Mouse (Mus musculus) thymus, postnatal 10 days (tissue): Measurements from ENCODE around the gene Six6.

Source experiments
- DNase-seq, 2 experiments: peaks; one replicate each; pipeline ENCODE4 v3.0.0; 2021; ENCODE audit warnings: low spot score in 2 of 2

The Six6 gene

GRCm38 (mm10) chr12:72939616-72940015, at the start of gene Six6:
Gene Six6, plus strand, starts transcription at chr12:72939892.
- DNase-seq: peak in 1 of 2 experiments; percentile 4

DNA sequence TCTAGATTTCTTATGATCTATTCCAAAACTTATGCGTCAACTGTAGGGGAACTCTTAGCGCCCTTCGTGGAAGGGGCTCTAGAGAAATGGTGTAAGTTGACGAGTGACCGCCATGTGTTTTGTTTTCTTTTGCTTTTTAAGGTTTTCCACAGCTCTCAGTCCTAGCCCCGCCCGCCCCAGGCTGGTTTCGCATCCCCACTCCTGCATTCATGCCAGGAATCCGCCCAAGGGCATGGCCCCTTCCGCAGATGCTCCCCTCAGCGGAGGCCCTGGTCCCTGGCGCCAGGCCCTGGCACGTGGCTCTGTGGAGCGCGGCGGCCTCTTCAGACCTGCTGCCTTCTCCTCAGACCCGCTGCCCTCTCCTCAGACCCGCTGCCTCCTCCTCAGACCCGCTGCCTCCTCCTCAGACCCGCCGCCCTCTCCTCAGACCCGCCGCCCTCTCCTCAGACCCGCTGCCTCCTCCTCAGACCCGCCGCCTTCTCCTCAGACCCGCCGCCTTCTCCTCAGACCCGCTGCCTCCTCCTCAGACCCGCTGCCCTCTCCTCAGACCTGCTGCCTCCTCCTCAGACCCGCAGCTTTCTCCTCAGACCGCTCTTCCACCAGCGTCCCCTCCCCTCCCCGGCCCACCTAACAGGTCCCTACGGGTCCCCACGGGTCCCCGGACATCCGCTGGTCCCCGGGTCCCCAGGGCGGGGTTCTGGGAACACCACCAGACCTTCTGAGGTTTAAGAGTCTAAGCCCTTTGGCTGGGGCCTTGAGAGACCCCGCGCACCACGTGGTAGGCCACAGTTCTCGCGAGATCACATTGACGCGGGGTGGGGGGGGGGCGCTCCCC, 22.3 kb upstream of the Six6 start:
- DNase-seq: no peak

DNA sequence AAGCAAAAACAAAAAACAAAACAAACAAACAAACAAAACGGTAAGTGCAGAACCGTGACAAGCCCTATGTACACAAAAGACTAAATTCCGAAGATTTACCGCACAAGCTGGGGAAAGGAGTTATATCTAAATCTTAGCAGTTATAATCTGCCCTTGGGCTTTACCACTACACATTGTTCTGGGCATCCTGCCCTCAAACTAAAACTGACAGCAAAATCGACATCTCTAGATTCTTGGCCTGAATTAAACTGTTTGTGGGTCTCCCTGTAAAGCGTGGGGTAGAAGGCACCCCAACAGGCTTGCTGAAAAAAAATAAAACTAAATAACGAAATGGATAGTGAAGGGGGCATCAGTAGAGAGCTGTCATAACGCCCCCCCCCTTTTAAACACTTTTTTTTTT, 2.9 kb upstream of the Six6 start:
- no peak for DNase-seq

- no peak for DNase-seq
Measured at GRCm38 (mm10) chr12:72937537-72938120, 2.1 kb upstream of the Six6 start.

GRCm38 (mm10) chr12:72938176-72938575, 1.5 kb upstream of the Six6 start:
- DNase-seq: no peak

DNA sequence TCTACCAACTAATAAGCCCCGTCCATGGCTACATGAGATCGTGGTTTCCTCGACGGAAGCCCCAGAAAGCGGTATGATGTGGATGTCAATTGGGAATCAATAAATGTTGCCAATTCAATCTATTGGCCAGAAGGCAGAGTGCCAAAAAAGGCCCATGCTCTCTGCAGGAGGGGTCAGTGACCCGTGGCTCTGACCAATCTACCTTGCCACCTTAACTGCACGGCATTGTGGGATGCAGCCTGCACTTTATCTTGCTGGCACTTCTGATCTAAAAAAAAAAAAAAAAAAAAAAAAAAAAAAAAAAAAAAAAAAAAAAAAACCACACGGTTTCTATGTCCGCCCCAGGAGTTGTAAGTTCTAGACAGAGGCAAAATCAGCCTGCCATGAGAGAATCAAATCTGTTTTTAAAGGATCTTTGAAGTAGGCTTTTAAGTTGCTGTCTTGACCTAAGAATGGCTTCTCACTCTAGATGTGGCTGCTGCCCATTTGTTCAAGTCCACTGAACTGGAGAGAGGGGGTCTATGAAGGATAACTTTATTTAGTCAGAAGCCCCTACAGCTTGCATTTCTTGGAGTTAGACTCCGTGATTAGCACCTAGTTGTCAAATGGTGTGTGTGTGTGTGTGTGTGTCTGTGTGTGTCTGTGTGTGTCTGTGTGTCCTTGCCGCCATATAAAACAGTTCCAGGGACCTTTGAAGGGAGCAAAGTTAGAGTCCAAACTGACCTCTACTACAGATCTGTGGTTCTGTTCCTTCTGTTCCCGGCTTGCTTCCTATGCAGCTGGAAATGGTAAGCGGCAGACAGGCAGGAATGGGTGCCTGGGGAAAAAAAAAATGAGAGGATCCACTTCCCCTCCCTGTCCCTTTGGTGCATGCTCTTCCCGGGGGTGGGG, 847 bp upstream of the Six6 start:
- DNase-seq: no peak

- DNase-seq: no peak
Measured at GRCm38 (mm10) chr12:72940071-72940821, 554 bp downstream of the Six6 start, which contains the start of gene 4930447C04Rik. Gene 4930447C04Rik, minus strand, starts transcription at chr12:72940774.

DNA sequence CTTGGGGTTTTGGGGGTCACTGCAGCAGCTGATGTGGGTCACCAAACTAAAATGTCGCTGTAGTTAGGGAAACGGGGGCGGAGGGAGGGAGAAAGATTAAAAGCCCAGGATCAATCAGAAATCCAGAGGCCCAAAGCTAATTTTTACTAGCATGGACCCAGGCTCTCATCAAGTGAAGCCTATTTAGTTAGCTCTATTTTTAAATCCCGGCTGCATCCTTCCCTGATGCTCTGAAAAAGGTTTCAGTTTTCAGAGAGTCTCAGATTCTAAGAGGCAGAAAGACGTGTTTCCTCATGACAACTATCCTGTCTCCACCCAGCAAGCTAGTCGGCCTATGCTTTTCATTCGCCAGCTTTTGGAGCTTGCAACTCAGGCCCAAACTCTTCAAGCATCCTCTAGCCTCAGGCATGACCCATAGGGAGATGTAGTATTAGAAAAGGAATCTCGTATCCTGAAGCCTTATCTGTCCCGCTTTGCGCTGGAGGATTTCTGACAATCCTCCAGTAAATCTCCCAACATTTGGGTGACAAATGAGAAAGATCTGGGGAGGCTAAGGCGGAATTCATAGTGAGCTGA, 1.2 kb downstream of the Six6 start:
- DNase-seq: no peak

GRCm38 (mm10) chr12:72941398-72942051, 1.8 kb downstream of the Six6 start:
- no peak for DNase-seq

- no peak for DNase-seq
Measured at GRCm38 (mm10) chr12:72942171-72942570, 2.5 kb downstream of the Six6 start.

- no peak for DNase-seq
Measured at GRCm38 (mm10) chr12:72943574-72944110, 4.0 kb downstream of the Six6 start.

DNA sequence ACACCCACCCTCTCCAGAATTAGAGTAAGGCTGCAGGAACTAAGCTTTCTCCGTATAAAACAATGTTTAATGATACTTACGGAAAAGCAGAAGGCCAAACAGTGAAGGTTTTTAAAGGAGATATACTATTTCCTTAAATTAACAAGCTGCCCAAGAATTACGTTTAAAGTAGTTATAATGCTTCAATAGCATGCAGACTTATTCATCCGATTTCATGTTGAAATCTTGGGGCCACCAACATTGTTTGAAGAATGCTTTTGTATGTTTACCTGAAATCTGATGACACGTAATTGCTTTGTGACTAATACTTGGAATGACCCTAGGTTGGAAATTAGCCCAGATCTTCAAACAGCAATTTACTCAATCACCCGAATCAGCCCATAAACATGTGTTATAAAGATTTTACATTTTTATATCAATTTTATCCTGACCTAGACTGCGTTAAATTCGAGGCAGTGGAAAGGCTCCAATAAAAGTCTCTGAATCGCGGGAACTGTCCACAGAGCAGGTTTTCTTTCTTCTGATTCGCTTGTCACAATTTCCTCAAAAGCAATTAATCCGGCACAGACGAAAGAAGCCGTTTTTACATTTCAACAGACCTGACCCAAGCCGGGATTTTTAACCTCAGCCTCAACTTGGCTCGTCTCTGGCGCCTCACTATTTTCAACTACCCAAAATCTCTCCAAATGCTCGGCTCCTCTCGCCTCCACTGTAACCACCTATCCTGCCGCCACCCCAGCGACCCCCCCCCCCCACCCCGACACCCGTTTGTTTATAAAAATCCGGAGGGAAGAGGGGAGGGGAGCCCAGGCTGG, 4.9 kb downstream of the Six6 start:
- no peak for DNase-seq

DNA sequence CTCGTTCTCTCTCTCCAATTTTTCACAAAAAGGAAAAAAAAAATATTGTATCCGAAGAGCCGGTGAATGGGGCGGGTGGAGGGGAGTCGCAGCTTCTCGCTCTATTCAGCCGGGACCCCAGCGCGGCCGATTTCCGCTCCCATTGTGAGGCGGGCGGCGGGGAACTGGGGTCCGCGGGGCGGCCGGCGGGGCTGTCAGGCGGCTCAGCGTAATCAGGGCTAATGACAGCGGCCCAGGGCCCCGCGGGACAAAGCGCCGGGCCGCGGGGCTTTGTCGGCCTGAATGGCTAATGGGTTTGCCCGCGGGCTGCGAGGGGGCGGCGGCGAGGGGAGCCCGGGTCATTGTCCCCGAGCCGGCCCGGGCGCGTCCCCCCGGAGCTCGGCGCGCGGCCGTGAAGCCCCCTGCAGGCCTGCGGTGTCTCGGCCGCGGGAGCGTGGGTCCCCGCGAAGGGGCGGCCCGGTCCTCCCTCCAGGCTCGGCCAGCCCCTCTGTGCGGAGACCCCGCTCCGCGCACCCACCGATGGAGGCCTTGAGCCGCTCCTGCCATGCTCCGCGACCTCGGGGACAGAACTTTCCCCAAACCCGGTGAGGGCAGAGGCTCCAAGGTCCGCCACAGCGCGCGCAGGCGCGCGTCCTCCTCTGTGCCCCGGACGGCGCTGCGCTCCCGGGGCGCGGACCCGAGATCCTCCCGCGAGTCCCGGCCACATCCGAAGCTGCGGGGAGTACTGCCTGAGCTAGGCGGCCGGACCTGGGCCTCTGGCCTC, 5.8 kb downstream of the Six6 start:
- peak in 1 of 2 experiments; percentile 10 for DNase-seq

DNA sequence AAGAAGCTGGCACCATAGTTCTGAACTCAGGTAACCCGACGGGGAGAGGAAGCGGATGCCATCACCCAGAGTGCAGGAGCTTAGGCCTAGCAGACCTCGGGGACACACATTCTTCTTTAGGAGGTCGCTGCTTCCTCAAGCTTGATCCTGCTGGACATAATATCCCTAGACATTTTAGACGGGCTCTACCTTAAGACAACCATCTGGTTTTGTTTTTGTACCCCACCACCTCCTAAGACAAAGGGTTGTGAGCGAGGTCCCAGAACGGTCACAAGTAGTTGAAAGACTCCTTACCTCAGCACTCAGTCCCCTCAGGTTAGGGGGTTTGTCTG, 6.3 kb downstream of the Six6 start:
- no peak for DNase-seq

- no peak for DNase-seq
Measured at GRCm38 (mm10) chr12:72946805-72947204, 7.1 kb downstream of the Six6 start.

GRCm38 (mm10) chr12:72947335-72947734, 7.6 kb downstream of the Six6 start:
- DNase-seq: no peak

- no peak for DNase-seq
Measured at GRCm38 (mm10) chr12:72953089-72953488, 13.4 kb downstream of the Six6 start.

GRCm38 (mm10) chr12:72953858-72954257, 14.2 kb downstream of the Six6 start:
- DNase-seq: no peak

GRCm38 (mm10) chr12:72954906-72955305, 15.2 kb downstream of the Six6 start:
- no peak for DNase-seq
